Mouse (Mus musculus) testis, adult 2 months (tissue): ENCODE data around the gene Dpm3.

ENCODE experiments used
- CTCF ChIP-seq: fragments of 200-500 bp; IDR thresholded peaks from 2 replicates; pipeline ENCODE4 v1.5.1; 2012; ENCODE audit warnings: low read depth, mild to moderate bottlenecking, inconsistent platforms, low read length, moderate library complexity; ENCODE audit not compliant: control insufficient read depth, insufficient read depth, insufficient replicate concordance
- POLR2A ChIP-seq: fragments of 200-500 bp; IDR thresholded peaks from 2 replicates; pipeline ENCODE4 v1.6.1; 2012; ENCODE audit warnings: low read depth, mild to moderate bottlenecking, inconsistent platforms, low read length, moderate library complexity; ENCODE audit not compliant: control insufficient read depth

- TF ChIP-seq CTCF (no peak), POLR2A (no peak)
Measured at GRCm38 (mm10) chr3:89291874-89292273, 32.7 kb downstream of the Dpm3 start.
